Mouse (Mus musculus): ENCODE measurements around the gene BC004004.

DNA sequence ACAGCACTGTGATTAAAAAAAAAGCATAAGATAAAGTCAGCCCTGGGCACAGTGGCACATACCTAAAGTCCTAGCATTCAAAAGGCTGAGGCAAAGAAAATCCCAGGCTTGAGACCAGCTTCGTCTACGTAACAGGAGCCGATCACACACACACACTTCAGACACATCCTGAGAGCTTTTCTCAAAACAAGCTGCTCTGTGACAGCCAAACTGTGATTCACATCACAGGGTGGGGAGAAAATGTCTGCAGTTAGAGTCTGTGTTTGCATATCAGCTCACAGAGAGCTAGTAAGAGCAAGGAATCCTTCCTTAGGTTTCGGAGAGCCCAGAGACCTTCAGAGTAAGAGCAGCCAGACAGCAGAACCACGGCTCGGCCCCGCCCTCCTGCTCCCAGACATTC is 32.3 kb downstream of the BC004004 start:
- TF ChIP-seq HCFC1 (IDR thresholded peaks at IDR 0.05; ENCODE audit: low read depth, low read length) (no peak), GATA1 (IDR thresholded peaks at IDR 0.05; ENCODE audit: low read depth, low read length) (no peak), MAX (IDR thresholded peaks at IDR 0.05; ENCODE audit: low read length) (no peak), CTCF (IDR thresholded peaks at IDR 0.05 in 2 of 3, conservative IDR thresholded peaks at IDR 0.05 in 1 of 3; ENCODE audit: control insufficient read depth in 1 of 3, insufficient read depth in 1 of 3, low read depth in 2 of 3, low read length in 3 of 3, poor library complexity in 1 of 3, severe bottlenecking in 1 of 3) (no peak), ZMIZ1 (IDR thresholded peaks at IDR 0.05; ENCODE audit: low read depth, low read length) (no peak), ZC3H11A (IDR thresholded peaks at IDR 0.05; ENCODE audit: low read depth, low read length) (no peak)

Data from MEL (cell line).